Mouse (Mus musculus) adrenal gland, postnatal 25 days (tissue): ENCODE data around the gene Nes. TPM values are rescaled to one million over a fixed set of nuclear protein-coding genes. Genes with fewer than 3 reads are reported as not detected.
A peak's percentile ranks its signal among the peaks of the same experiment; 100 is the strongest.

Experiments
- DNase-seq: peaks from one replicate; pipeline ENCODE4 v3.0.0; 2021; ENCODE audit warnings: mixed read lengths
- total RNA-seq: library from RNA; stranded (reverse); gene quantifications from 2 replicates; pipeline ENCODE4 v1.2.3, GENCODE M21; 2021

Nes gene
- total RNA-seq, 1 experiment from 2014 or later, result 8.7 TPM

DNA sequence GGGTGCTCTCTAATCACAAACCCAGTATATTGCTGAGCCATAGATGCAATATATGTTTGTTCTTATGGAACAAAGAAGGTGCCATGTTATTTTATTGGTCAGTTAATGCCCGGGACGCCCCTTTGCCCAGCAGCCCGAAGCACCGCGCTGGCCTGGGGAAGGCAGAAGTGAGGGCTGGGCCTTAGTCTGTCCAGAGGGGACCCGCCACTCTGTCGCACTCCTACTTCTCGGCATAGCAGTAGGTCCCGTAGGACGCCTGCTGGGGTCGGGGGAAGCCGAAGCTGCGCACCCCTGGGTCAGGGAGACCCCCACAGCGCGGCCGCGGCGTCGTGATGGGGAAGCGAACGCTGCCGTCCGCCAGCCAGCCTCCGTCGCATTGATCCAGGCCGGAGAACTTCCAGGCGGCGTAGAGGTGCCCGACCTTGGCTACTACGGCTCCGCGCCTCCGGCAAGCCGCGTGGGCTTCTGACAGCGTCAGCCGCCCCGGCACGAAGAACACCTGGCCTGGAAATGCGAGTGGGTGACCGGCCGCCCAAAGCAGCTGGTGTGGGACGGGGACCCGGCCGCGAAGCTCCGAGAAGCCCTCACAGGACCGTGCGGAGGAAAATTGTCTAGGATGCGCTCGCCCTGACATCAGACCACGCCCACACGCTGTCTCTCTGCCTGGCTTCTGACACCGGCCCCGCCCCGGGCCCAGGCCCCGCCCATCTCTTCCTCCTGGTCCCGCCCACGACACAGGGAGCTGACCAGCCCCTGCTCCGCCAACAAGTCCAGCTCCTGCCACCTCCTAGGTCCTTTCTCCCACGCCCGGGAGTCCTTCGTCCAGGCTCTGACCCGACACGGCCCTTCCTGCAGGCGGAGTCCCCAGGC, 51.7 kb downstream of the Nes start:
- peak; percentile 94 for DNase-seq

DNA sequence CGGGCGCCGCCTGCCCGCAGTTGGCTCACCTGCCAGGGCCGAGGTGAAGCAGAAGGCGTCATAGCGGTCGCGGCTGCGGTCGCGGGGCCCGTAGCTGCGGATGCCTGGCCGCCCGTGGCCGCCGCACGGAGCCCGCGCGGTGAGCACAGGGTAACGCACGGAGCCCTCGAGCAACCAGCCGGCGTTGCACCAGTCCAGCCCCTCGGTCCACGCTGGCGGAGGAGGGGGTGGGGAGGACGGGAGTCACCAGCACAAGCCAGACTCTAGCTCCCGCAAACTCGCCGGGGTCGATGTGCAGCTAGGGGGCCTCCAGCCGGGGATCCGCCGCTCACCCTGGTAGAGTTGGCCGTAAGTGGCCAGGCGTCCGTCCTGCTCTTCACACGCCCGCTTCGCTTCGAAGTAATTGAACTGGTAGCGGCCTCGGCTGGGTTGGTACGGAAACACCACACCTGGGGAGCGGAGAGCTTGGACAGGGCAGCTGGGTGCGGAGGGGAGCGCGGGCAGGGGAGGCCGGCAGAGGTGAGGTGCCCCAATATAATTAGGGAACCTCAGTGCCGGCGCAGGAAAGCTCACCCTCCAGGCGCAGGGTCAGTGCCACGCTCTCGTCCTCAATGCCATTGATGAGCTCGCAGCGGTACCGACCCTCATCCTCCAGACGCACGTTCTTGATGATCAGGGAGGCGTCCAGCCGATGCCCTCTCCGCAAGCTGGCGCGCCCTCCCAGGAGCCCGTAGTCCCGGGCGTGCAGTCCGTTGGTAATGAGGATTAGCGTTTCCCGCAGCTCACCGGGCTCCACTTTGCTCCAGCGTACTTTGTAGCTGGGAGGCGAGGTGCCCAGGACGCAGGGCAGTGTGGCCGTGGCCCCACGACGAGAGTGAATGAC, 52.6 kb downstream of the Nes start:
- no peak for DNase-seq

DNA sequence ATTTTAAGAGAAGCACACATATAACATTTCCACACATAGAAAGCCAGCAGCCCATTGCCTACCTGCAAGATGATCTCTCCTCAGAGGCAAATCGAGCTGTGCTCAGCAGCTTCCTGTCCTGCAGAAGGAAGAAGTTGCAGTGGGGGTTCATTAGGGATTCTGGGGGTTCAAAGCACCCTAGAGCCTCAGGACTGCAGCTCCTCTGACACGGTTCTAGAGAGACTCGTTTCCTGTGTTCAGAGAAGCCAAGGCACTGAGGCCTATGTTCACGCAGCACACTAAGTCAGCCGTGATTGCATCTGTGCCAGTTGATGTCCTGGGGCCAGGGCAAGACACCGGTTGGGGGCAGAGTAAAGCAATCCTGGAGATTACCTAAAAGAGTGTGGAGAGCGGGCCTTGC, 55.9 kb downstream of the Nes start:
- DNase-seq, result no peak

DNA sequence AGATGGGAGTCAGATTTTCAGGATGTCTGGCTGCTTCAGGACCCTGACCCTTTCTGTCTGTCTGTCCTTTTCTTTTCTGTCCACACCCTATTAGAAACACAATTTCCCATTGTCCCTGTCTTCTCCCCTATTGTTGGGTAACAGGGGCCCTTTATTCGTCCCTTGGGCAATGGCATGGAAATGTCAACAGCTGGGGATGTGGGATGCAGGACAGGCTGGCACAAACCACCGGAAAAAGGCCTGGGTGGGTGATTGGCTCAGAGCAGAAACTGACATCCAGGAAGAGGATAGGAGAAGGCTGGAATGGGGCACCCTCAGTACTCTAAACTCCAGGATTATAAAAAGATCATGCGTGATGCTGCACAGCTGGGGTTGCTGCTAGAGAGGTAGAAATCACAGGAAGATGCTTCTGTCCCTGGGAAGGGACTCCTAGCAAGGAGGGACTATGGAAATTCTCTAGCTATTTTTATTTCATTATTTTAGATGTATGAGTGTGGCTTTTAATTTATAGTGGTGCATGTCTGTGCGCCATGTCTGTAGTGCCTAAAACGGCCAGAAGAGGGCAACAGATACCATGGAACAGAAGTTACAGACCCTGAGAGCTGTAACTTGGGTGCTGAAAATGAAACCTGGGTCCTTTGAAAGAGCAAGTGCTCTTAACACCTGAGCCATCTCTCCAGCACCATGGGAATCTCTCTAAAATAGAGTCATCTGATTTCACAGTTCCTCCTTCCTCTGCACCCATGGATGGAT, 56.7 kb downstream of the Nes start, which contains the start of gene Hapln2:
TSS of gene Hapln2 (minus strand) at position 150 of the 753 bp plus-strand sequence.
- no peak for DNase-seq

Other genes with a start within 250 kb of the Nes start
- 0.94 TPM in 1 of 2 replicates, not detected in the other for gene Lrrc71, start 222.5 kb upstream of the Nes start, total RNA-seq
- gene Ntrk1, start 175.9 kb upstream of the Nes start, total RNA-seq, result 0.95 and 3.7 TPM in 2 replicates
- 0.81 and 1.0 TPM in 2 replicates for gene Insrr, start 174.1 kb upstream of the Nes start, total RNA-seq
- 20.7 and 23.0 TPM in 2 replicates for gene Pear1, start 146.8 kb upstream of the Nes start, total RNA-seq
- 0.15 TPM in 1 of 2 replicates, not detected in the other for gene Sh2d2a, start 124.3 kb upstream of the Nes start, total RNA-seq
- 55.3 and 56.1 TPM in 2 replicates for gene Prcc, start 85.5 kb upstream of the Nes start, total RNA-seq
- gene Hdgf, start 64.8 kb upstream of the Nes start, total RNA-seq, result 173 and 198 TPM in 2 replicates
- gene Mrpl24, start 51.6 kb upstream of the Nes start, total RNA-seq, result 113 and 156 TPM in 2 replicates
- gene Isg20l2, start 40.8 kb upstream of the Nes start, total RNA-seq, result 22.7 and 22.8 TPM in 2 replicates
- 17.9 and 24.1 TPM in 2 replicates for gene Rrnad1, start 40.4 kb upstream of the Nes start, total RNA-seq
- gene Crabp2, start 22.4 kb upstream of the Nes start, total RNA-seq, result not detected in 2 replicates
- 62.8 and 74.9 TPM in 2 replicates for gene Bcan, start 29.2 kb downstream of the Nes start, total RNA-seq
- not detected in 2 replicates for gene Hapln2, start 56.5 kb downstream of the Nes start, total RNA-seq
- gene Gpatch4, start 72.0 kb downstream of the Nes start, total RNA-seq, result 14.1 and 23.4 TPM in 2 replicates
- 126 and 140 TPM in 2 replicates for gene Naxe, start 87.4 kb downstream of the Nes start, total RNA-seq
- not detected in 2 replicates for gene Ttc24, start 107.2 kb downstream of the Nes start, total RNA-seq
- gene Iqgap3, start 110.9 kb downstream of the Nes start, total RNA-seq, result 4.5 and 5.9 TPM in 2 replicates
- 104 TPM in 2 replicates for gene Mef2d, start 171.3 kb downstream of the Nes start, total RNA-seq